Mouse (Mus musculus): ENCODE measurements around the gene Cdk14. TPM values are rescaled to one million over a fixed set of nuclear protein-coding genes. Genes with fewer than 3 reads are reported as not detected.

Cdk14 gene
- polyA plus RNA-seq, 1 experiment: 11.2 TPM

- no peak overlapping the region for H3K4me3 ChIP-seq
- no peaks in the 10 kb centered on the region for H3K79me2 ChIP-seq (ENCODE audit: control insufficient read depth, insufficient read depth)
- no peak overlapping the region for H3ac ChIP-seq (ENCODE audit: control insufficient read depth, insufficient read length)
- H3K27me3 ChIP-seq (ENCODE audit: control insufficient read depth, insufficient read depth, insufficient read length): no peaks in the 10 kb centered on the region
- no peak for TF ChIP-seq TCF3 (IDR thresholded peaks at IDR 0.05; ENCODE audit: insufficient read length, low read depth)
- no peak for TF ChIP-seq CEBPB (IDR thresholded peaks at IDR 0.05; ENCODE audit: insufficient read depth, poor library complexity, severe bottlenecking)
- no peak for TF ChIP-seq POLR2AphosphoS2 (IDR thresholded peaks at IDR 0.05; ENCODE audit: insufficient read length, low read depth)
- TF ChIP-seq MAX (IDR thresholded peaks at IDR 0.05; ENCODE audit: low read depth): no peak
- H3K4me2 ChIP-seq (ENCODE audit: low read depth): no peak overlapping the region
- H3K36me3 ChIP-seq (ENCODE audit: control insufficient read depth, insufficient read depth): no peaks in the 10 kb centered on the region
These were observed 593.2 kb downstream of the Cdk14 start for GRCm38 (mm10) chr5:4826886-4827285.

- Histone ChIP-seq H3ac (ENCODE audit: control insufficient read depth, insufficient read length) (no peak overlapping the region), H3K36me3 (ENCODE audit: control insufficient read depth, insufficient read depth) (no peaks in the 10 kb centered on the region), H3K4me3 (no peak overlapping the region), H3K79me2 (ENCODE audit: control insufficient read depth, insufficient read depth) (no peaks in the 10 kb centered on the region), H3K27me3 (ENCODE audit: control insufficient read depth, insufficient read depth, insufficient read length) (no peaks in the 10 kb centered on the region), H3K4me2 (ENCODE audit: low read depth) (no peak overlapping the region)
- TF ChIP-seq USF1 (IDR thresholded peaks at IDR 0.05; ENCODE audit: low read depth) (no peak), SRF (IDR thresholded peaks at IDR 0.05; ENCODE audit: control insufficient read depth, insufficient read length, low read depth) (no peak), TCF3 (IDR thresholded peaks at IDR 0.05; ENCODE audit: insufficient read length, low read depth) (no peak), CEBPB (IDR thresholded peaks at IDR 0.05; ENCODE audit: insufficient read depth, poor library complexity, severe bottlenecking) (no peak), MYOG (IDR thresholded peaks at IDR 0.05; ENCODE audit: control insufficient read depth in 1 of 3, insufficient read depth in 1 of 3, insufficient read length in 2 of 3, low read depth in 2 of 3) (no peak), MAX (IDR thresholded peaks at IDR 0.05; ENCODE audit: low read depth) (no peak), TCF12 (IDR thresholded peaks at IDR 0.05; ENCODE audit: insufficient read depth, poor library complexity, severe bottlenecking) (no peak), POLR2A (IDR thresholded peaks at IDR 0.05; ENCODE audit: insufficient read length, low read depth) (no peak), MYOD1 (IDR thresholded peaks at IDR 0.05; ENCODE audit: control insufficient read depth in 1 of 3, insufficient read length in 2 of 3, low read depth in 2 of 3) (no peak), POLR2AphosphoS2 (IDR thresholded peaks at IDR 0.05; ENCODE audit: insufficient read length, low read depth) (no peak), REST (IDR thresholded peaks at IDR 0.05; ENCODE audit: insufficient read depth, insufficient read length) (no peak), E2F4 (IDR thresholded peaks at IDR 0.05; ENCODE audit: insufficient read depth) (no peak)
These were observed 594.2 kb downstream of the Cdk14 start for GRCm38 (mm10) chr5:4825951-4826350.

- Histone ChIP-seq H3K36me3 (ENCODE audit: control insufficient read depth, insufficient read depth) (no peaks in the 10 kb centered on the region), H3K4me2 (ENCODE audit: low read depth) (no peak overlapping the region), H3ac (ENCODE audit: control insufficient read depth, insufficient read length) (no peak overlapping the region), H3K4me3 (no peak overlapping the region), H3K27me3 (ENCODE audit: control insufficient read depth, insufficient read depth, insufficient read length) (no peaks in the 10 kb centered on the region), H3K79me2 (ENCODE audit: control insufficient read depth, insufficient read depth) (no peaks in the 10 kb centered on the region)
- TF ChIP-seq POLR2A (IDR thresholded peaks at IDR 0.05; ENCODE audit: insufficient read length, low read depth) (no peak), E2F4 (IDR thresholded peaks at IDR 0.05; ENCODE audit: insufficient read depth) (no peak), MYOD1 (IDR thresholded peaks at IDR 0.05; ENCODE audit: control insufficient read depth in 1 of 3, insufficient read length in 2 of 3, low read depth in 2 of 3) (no peak), REST (IDR thresholded peaks at IDR 0.05; ENCODE audit: insufficient read depth, insufficient read length) (no peak), SRF (IDR thresholded peaks at IDR 0.05; ENCODE audit: control insufficient read depth, insufficient read length, low read depth) (no peak), MAX (IDR thresholded peaks at IDR 0.05; ENCODE audit: low read depth) (no peak), TCF12 (IDR thresholded peaks at IDR 0.05; ENCODE audit: insufficient read depth, poor library complexity, severe bottlenecking) (no peak), TCF3 (IDR thresholded peaks at IDR 0.05; ENCODE audit: insufficient read length, low read depth) (no peak), MYOG (IDR thresholded peaks at IDR 0.05; ENCODE audit: control insufficient read depth in 1 of 3, insufficient read depth in 1 of 3, insufficient read length in 2 of 3, low read depth in 2 of 3) (no peak), CEBPB (IDR thresholded peaks at IDR 0.05; ENCODE audit: insufficient read depth, poor library complexity, severe bottlenecking) (no peak), POLR2AphosphoS2 (IDR thresholded peaks at IDR 0.05; ENCODE audit: insufficient read length, low read depth) (no peak), USF1 (IDR thresholded peaks at IDR 0.05; ENCODE audit: low read depth) (no peak)
These were observed 595.0 kb downstream of the Cdk14 start for GRCm38 (mm10) chr5:4825076-4825475.

GRCm38 (mm10) chr5:4824171-4824570, 595.9 kb downstream of the Cdk14 start:
- no peaks in the 10 kb centered on the region for H3K27me3 ChIP-seq (ENCODE audit: control insufficient read depth, insufficient read depth, insufficient read length)
- H3K4me3 ChIP-seq: no peak overlapping the region
- H3K4me2 ChIP-seq (ENCODE audit: low read depth): no peak overlapping the region
- no peaks in the 10 kb centered on the region for H3K79me2 ChIP-seq (ENCODE audit: control insufficient read depth, insufficient read depth)
- H3K36me3 ChIP-seq (ENCODE audit: control insufficient read depth, insufficient read depth): no peaks in the 10 kb centered on the region
- no peak for TF ChIP-seq TCF12 (IDR thresholded peaks at IDR 0.05; ENCODE audit: insufficient read depth, poor library complexity, severe bottlenecking)
- TF ChIP-seq CEBPB (IDR thresholded peaks at IDR 0.05; ENCODE audit: insufficient read depth, poor library complexity, severe bottlenecking): no peak
- no peak for TF ChIP-seq MYOG (IDR thresholded peaks at IDR 0.05; ENCODE audit: control insufficient read depth in 1 of 3, insufficient read depth in 1 of 3, insufficient read length in 2 of 3, low read depth in 2 of 3)
- no peak for TF ChIP-seq MYOD1 (IDR thresholded peaks at IDR 0.05; ENCODE audit: control insufficient read depth in 1 of 3, insufficient read length in 2 of 3, low read depth in 2 of 3)
- no peak for TF ChIP-seq SRF (IDR thresholded peaks at IDR 0.05; ENCODE audit: control insufficient read depth, insufficient read length, low read depth)
- no peak for TF ChIP-seq MAX (IDR thresholded peaks at IDR 0.05; ENCODE audit: low read depth)
- no peak for TF ChIP-seq E2F4 (IDR thresholded peaks at IDR 0.05; ENCODE audit: insufficient read depth)
- no peak for TF ChIP-seq USF1 (IDR thresholded peaks at IDR 0.05; ENCODE audit: low read depth)
- TF ChIP-seq REST (IDR thresholded peaks at IDR 0.05; ENCODE audit: insufficient read depth, insufficient read length): no peak
- no peak for TF ChIP-seq TCF3 (IDR thresholded peaks at IDR 0.05; ENCODE audit: insufficient read length, low read depth)
- no peak for TF ChIP-seq POLR2AphosphoS2 (IDR thresholded peaks at IDR 0.05; ENCODE audit: insufficient read length, low read depth)
- TF ChIP-seq POLR2A (IDR thresholded peaks at IDR 0.05; ENCODE audit: insufficient read length, low read depth): no peak
- no peak overlapping the region for H3ac ChIP-seq (ENCODE audit: control insufficient read depth, insufficient read length)

- H3K27me3 ChIP-seq (ENCODE audit: control insufficient read depth, insufficient read depth, insufficient read length): no peaks in the 10 kb centered on the region
- H3ac ChIP-seq (ENCODE audit: control insufficient read depth, insufficient read length): no peak overlapping the region
- no peak overlapping the region for H3K4me2 ChIP-seq (ENCODE audit: low read depth)
- no peaks in the 10 kb centered on the region for H3K79me2 ChIP-seq (ENCODE audit: control insufficient read depth, insufficient read depth)
- no peaks in the 10 kb centered on the region for H3K36me3 ChIP-seq (ENCODE audit: control insufficient read depth, insufficient read depth)
- no peak for TF ChIP-seq CEBPB (IDR thresholded peaks at IDR 0.05; ENCODE audit: insufficient read depth, poor library complexity, severe bottlenecking)
- no peak for TF ChIP-seq E2F4 (IDR thresholded peaks at IDR 0.05; ENCODE audit: insufficient read depth)
- no peak for TF ChIP-seq POLR2A (IDR thresholded peaks at IDR 0.05; ENCODE audit: insufficient read length, low read depth)
- TF ChIP-seq MYOD1 (IDR thresholded peaks at IDR 0.05; ENCODE audit: control insufficient read depth in 1 of 3, insufficient read length in 2 of 3, low read depth in 2 of 3): no peak
- TF ChIP-seq POLR2AphosphoS2 (IDR thresholded peaks at IDR 0.05; ENCODE audit: insufficient read length, low read depth): no peak
- no peak for TF ChIP-seq USF1 (IDR thresholded peaks at IDR 0.05; ENCODE audit: low read depth)
- no peak for TF ChIP-seq MYOG (IDR thresholded peaks at IDR 0.05; ENCODE audit: control insufficient read depth in 1 of 3, insufficient read depth in 1 of 3, insufficient read length in 2 of 3, low read depth in 2 of 3)
- no peak for TF ChIP-seq SRF (IDR thresholded peaks at IDR 0.05; ENCODE audit: control insufficient read depth, insufficient read length, low read depth)
- TF ChIP-seq TCF3 (IDR thresholded peaks at IDR 0.05; ENCODE audit: insufficient read length, low read depth): no peak
- no peak for TF ChIP-seq TCF12 (IDR thresholded peaks at IDR 0.05; ENCODE audit: insufficient read depth, poor library complexity, severe bottlenecking)
- no peak for TF ChIP-seq MAX (IDR thresholded peaks at IDR 0.05; ENCODE audit: low read depth)
- TF ChIP-seq REST (IDR thresholded peaks at IDR 0.05; ENCODE audit: insufficient read depth, insufficient read length): no peak
- H3K4me3 ChIP-seq: no peak overlapping the region
These were observed 598.1 kb downstream of the Cdk14 start for GRCm38 (mm10) chr5:4822041-4822440.
